Mouse (Mus musculus) cerebellum, adult 9-10 months (tissue): ENCODE data around the gene Cox6a1.

ENCODE experiments used
- DNase-seq: peaks from one replicate; pipeline ENCODE4 v3.0.0; 2022

Cox6a1 gene

GRCm38 (mm10) chr5:115300792-115301614, 47.8 kb downstream of the Cox6a1 start, which contains the start of gene Dynll1:
Gene Dynll1, minus strand, starts transcription at chr5:115300999.
- DNase-seq: peak; percentile 99

GRCm38 (mm10) chr5:115300035-115300744, 48.6 kb downstream of the Cox6a1 start:
- DNase-seq: peak; percentile 71

- no peak for DNase-seq
Observed at GRCm38 (mm10) chr5:115296347-115296746, 52.4 kb downstream of the Cox6a1 start.
